Mouse (Mus musculus) thymus, adult 2 months (tissue): ENCODE results near the gene Rint1.

Experiments used
- CTCF ChIP-seq: fragments of 200-500 bp; IDR thresholded peaks from 2 replicates; pipeline ENCODE4 v1.5.1; 2012; ENCODE audit warnings: mild to moderate bottlenecking, control low read depth, low read length, moderate library complexity, borderline replicate concordance; ENCODE audit not compliant: control insufficient read depth, poor library complexity, insufficient read depth; ENCODE audit errors: extremely low read depth
- POLR2A ChIP-seq: fragments of 200-500 bp; IDR thresholded peaks from 2 replicates; pipeline ENCODE4 v1.6.1; 2012; ENCODE audit warnings: mild to moderate bottlenecking, low read length, control low read depth, moderate library complexity; ENCODE audit not compliant: control insufficient read depth, poor library complexity, insufficient read depth; ENCODE audit errors: extremely low read depth

DNA sequence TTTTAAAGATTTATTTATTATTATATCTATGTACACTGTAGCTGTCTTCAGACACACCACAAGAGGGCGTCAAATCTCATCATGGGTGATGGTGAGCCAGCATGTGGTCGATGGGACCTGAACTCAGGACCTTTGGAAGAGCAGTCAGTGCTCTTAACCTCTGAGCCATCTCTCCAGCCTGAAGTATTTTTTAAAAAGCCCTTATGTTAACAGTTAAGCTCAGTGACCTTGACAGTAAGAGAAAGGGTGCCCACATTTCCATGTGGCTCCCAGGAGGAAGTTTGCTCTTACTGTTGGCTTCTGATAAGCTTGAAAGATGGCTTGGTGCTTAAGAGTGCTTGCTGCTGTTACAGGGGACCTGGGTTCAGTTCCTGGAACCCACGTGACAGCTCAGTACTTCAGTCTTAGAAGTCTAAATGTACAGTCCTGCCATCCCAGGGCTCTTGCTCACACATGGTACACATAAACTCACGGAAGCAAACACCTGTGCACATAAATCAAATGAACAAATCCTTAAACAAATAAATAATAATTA is 1.6 kb downstream of the Rint1 start:
- TF ChIP-seq CTCF (no peak), POLR2A (no peak)
